Mouse (Mus musculus) lung, postnatal 10 days (tissue): Measurements from ENCODE around the gene Nln.
A peak's percentile ranks its signal among the peaks of the same experiment; 100 is the strongest.

Source experiments
- DNase-seq: peaks from one replicate; pipeline ENCODE4 v3.0.0; 2021

Nln gene

GRCm38 (mm10) chr13:104040950-104041349, 68.5 kb downstream of the Nln start:
- DNase-seq = no peak

- DNase-seq = peak; percentile 50
These were observed 69.6 kb downstream of the Nln start for GRCm38 (mm10) chr13:104039861-104040260.

DNA sequence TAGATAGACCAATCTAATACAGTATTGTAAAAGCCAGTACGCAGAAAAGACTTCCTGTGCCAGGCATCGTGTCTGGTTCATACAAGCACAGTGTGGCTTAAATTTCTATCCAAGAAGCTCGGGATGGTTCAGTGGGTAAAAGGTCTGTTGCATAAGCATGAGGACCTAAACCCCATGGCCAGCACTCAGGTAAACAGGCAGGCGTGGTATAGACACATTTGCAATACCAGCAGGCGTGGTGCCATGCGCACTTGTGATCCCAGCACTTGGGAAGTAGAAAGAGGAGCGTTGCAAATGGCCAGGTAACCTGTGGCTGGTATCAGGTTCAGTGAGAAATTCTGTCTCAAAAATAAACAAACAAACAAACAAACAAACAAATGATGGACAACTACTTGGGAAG, 70.5 kb downstream of the Nln start:
- peak; percentile 30 for DNase-seq

- peak; percentile 26 for DNase-seq
These were observed 71.1 kb downstream of the Nln start for GRCm38 (mm10) chr13:104038358-104038757.

DNA sequence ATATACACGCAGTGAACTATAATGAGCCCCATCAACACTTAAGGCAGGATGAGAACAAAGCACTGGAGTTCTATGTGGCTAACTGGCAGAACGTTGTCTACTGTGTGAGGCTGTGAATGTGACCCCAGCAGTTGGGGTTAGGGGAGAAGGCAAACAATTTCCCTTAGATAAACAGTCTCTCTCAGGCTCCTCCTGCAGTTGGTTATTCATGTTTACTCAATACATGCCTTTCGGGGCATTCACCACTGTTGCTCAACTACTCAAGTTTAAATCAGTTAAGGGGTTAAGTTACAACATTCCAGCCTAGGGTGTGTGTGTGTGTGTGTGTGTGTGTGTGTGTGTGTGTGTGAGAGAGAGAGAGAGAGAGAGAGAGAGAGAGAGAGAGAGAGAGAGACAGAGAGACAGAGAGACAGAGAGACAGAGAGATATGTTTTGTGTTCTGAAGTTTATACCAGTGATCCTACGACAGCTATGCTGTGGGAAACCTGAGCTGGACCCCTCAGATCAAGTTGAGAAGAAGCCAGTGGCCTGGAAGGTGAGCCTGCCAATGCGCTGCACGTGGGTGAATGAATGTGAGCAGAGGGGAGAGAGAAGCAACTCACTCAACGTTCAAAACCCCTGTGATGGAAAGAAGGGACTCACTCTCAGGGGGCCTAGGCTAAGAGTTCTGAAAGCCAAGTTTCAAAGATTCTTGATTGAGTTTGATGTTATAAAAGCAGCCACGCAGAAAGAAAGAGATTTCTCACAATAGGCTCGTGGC, 71.7 kb downstream of the Nln start:
- peak; percentile 74 for DNase-seq

DNA sequence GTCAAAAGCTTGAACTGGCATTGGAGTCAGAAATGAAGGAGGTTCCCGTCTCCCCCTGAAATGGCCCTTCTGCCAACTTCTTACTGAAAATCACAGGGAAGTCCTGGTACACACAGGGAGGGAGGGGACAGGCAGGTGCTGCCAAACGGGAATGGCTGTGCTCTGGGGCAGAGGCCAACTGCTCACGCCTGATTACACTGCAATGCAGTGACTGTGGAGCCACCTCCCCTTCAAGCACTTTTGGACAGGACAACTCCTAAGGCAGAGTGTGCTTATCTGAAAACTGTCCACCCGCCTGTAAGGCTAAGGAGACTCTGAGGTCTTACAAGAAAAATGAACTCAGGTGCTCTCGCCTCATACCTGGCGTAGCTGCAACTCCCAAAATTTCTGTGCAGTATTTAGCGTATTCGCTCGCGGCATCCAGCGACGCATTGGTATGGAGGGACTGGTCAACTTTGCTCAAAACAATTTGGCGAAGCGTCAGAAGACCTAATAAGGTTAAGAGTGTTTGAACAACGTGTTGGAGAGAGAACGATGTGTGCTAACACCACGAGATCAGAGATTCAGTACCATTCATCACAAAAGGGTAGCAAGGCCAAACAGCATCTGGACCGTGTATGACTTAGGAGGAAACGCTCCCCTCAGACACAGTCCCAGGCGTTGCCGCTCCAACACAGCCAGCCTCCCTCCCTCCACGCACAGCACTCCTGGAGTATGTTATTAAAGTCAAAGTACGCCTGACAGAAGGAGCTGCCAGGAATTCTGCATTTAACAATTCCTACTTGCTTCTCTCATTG, 72.7 kb downstream of the Nln start:
- DNase-seq = peak; percentile 72

- no peak for DNase-seq
These were observed 73.8 kb downstream of the Nln start for GRCm38 (mm10) chr13:104035651-104036050.

DNA sequence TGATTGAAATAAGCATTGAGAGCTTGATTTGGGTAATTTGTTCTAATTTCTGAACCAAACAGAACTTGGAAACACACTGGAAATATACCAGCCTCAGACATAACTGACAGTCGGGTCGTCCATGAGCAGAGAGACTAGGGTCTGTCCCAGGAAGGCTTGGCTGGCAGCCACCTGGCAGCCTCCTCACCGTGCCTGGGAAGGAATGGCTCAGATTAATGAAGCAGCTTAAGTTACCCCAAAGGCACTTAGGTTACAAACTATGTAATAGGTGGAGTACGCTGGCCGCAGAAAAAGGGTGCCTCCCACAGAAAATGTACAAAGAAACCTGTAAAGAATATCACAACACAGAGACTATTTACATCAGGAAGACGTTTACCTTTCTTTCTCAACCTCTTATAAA, 74.6 kb downstream of the Nln start:
- no peak for DNase-seq

- DNase-seq = peak; percentile 42
These were observed 76.7 kb downstream of the Nln start for GRCm38 (mm10) chr13:104032620-104033133.

GRCm38 (mm10) chr13:104031821-104032331, 77.5 kb downstream of the Nln start:
- peak; percentile 74 for DNase-seq

GRCm38 (mm10) chr13:104030956-104031355, 78.5 kb downstream of the Nln start:
- no peak for DNase-seq

- no peak for DNase-seq
These were observed 79.9 kb downstream of the Nln start for GRCm38 (mm10) chr13:104029511-104029910.

DNA sequence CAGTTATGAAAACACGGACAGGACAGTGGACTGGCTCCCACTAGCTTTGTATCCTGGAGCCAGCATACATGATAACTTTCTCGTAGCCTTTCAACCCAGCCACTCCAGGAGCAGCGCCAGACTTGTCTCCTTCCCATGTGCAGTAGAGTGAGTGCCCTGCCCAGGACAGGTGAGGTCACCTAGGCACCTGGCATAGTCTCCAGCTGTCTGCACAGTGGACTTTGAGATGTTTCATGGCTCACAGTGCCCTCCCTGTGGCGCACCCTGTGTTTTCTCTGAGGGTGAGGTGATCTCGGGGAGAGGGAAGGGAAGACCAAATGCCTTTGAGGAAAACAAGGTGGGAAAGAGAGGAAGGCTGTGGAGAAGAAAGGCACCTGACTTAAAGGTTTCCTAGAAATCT, 80.3 kb downstream of the Nln start:
- no peak for DNase-seq

- DNase-seq = no peak
These were observed 82.9 kb downstream of the Nln start for GRCm38 (mm10) chr13:104026525-104026924.

DNA sequence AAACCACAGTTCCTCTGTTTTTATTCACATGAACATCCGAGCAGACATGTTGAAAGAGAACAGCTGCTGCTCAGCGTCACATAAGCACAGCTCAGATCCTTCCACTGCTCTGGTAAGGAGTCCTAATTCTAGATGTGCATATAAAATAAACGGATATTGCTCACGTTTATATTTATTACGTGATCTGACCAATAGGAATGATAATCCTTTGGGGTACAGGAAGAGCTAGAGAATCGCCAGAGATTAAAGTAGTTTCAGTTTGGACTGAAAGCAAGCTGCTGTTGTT, 83.8 kb downstream of the Nln start:
- no peak for DNase-seq

GRCm38 (mm10) chr13:104024856-104025709, 84.3 kb downstream of the Nln start:
- peak; percentile 38 for DNase-seq

DNA sequence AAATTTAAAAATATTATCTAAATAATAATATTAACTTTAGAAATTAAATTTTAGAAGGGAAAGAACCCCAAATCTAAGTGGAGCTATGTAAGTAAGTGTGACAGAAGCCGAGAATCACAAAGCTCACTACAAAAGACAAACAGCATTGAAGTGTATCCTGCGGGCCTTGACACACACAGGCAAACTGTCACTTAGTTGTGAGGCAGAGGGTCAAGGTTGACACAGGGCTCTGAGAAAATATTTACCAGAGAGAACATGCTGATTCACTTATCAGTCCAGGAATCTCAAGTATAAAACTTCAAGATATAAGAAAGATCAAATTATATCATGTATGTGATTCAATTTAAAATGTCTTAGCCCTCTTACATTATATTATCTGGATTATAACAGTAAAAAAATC, 85.1 kb downstream of the Nln start:
- no peak for DNase-seq

- DNase-seq = no peak
These were observed 86.0 kb downstream of the Nln start for GRCm38 (mm10) chr13:104023356-104023911.

GRCm38 (mm10) chr13:104018466-104019076, 90.8 kb downstream of the Nln start:
- DNase-seq = no peak

GRCm38 (mm10) chr13:104015246-104016105, 93.9 kb downstream of the Nln start:
- DNase-seq = no peak

DNA sequence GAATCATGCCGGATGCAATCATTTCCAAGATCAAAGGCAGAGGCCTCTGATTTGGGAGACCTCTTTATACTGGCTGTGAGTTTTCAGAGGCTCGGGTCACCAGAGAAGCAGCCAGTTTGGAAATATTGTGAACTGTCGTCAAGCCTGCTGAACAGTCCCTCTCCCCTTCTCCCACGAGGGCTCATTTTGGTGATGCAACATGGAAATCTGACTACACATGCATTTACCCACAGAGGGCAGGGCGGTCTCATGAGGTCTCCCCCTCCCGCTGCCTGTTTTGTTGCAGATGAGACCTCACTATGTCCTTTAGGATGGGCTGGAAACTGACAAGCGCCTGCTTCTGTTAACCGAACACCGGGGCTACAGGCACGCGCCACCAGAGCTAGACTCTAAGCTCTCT, 95.4 kb downstream of the Nln start:
- no peak for DNase-seq
